Mouse (Mus musculus) retina, postnatal 7 days (tissue): Measurements from ENCODE around the gene 2610507B11Rik.

Experiments used
- DNase-seq: peaks from one replicate; pipeline ENCODE4 v3.0.0-alpha.2; 2012; ENCODE audit warnings: low read depth, low spot score

Gene 2610507B11Rik

DNA sequence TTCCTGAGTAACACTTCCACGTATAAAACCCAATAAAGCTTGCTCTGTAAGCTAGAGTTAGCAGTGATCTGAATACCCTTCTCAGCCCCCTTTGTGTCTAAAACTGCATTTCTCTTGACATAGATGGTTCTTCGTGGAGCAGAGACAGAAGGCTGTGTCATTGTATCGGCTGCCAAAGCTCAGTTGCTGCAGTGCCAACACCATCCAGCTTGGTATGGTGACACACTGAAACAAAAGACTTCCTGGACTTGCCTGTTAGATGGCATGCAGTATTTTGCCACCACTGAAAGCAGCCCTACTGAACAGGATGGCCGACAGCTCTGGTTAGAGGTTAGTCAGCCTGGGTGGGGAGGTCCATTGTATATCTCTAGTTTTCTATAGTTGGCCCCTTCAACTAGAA is 18.0 kb downstream of the 2610507B11Rik start:
- no peak for DNase-seq

DNA sequence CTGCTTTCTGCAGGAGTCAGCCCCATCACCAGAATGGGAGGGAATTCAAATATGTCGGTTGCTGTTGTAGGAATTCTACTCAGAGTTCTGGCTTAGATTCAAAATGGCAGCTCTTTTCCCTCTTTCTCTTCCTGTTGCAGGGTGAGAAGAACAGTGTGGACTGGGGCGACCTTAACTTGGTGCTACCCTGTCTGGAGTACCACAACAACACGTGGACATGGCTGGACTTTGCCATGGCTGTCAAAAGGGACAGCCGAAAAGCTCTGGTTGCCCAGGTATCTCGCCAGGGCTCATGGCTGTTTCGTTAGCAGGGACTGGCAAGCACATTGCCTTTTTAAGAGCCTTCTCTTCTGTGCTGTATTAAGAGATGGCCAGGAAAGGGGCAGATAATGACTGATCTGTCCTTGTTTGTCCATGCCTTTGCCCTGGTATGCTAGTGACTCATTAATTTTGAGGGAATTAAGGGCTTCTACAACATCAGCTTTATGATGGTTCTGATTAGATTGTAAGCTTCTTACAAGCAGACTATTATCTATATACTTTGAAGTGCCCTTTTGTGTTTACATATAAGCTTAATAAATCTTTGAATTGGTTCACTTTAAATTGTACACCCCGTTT is 27.7 kb downstream of the 2610507B11Rik start:
- DNase-seq, result no peak

DNA sequence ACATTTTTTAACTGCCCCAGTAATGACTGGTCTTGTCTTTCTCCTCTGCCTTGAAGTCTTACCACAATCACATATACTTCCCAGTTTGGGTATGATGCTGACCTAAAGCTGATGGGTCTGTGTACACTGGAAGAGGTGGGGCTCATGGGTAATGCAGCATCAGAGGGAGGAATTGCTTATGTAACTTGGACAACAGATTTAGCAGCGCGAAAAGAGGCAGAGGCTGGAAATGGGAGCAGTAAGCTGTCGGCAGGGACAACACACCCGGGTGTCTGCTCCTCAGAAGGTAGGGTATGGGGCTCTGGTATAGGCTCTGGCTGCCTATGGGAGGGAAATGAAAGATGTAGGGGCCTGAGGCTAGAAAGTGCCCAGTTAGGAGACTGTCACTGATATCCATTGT is 29.1 kb downstream of the 2610507B11Rik start, which contains the start of gene BC030499:
BC030499 (plus strand) TSS at position 188 of the 400 bp plus-strand sequence.
- DNase-seq, result no peak

DNA sequence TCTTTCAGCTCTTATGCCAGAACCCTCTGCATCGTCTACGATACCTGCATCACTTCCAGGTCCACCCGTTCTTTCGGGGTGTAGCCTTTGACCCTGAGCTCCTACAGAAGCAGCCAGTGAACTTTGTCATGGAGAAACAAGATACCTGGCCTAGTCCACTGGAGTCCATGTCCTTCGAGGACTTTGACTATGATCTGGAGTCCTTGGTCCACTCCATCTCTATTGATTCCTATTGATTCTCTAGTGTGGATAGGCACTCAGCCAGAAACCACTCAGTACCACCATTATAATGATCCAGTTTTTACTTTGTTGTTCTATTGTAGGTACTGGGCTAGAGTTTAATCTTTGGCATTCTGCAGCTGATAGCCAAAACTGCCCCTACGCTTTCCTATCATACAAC is 33.0 kb downstream of the 2610507B11Rik start:
- no peak for DNase-seq

DNA sequence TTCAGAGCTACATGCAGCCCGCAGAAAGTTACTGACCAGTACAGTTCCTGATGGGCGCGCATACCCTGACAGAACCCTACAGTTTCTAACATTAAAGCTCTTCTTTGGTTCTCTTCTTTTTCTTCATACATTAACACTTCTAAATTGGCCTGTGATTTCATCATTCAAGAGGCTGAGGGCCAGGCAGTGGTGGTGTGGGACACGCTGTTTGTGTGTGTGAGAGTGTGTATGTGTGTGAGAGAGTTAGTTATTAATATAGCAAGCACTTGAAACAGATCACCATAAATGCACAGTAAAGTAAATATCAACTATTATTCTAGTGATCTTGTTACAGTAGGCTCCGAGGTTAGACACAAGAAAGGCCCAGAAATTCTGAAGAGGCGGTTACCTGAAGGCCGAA is 39.4 kb downstream of the 2610507B11Rik start:
- DNase-seq, result no peak

DNA sequence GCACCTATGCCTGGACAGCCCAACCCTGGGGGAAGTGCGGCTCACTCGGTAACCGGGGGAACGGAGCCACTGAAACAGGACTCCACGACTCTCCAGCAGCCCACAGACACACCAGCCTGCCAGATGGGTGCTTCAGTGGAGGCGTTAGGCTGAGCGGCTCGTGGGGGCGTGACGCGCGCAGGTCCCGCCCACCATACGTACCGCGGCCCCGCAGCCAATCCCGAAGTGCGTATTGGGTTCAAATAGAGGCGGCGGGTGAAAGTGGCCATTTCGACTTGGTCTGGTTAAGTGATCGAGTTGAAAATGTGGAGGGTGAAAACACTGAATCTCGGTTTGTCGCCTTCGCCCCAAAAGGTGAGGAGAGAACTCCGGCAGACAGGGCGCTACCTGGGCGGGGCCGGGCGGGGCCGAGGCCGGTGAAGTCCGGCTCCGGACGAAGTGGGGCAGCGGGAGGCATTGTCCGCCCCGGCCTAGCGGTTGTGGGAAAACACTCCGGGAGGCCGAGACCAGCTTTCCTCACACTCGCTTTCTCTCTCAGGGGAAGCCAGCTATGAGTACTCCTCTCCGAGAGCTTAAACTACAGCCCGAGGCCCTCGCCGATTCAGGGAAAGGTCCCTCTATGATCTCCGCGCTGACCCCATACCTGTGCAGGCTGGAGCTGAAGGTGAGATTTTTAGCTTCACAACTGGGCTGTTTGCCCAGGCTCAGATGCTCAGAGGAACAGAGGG is 40.0 kb downstream of the 2610507B11Rik start, which contains the start of gene Spag5:
Spag5 (plus strand) TSS at position 173 of the 728 bp plus-strand sequence.
- DNase-seq, result peak; percentile 80

DNA sequence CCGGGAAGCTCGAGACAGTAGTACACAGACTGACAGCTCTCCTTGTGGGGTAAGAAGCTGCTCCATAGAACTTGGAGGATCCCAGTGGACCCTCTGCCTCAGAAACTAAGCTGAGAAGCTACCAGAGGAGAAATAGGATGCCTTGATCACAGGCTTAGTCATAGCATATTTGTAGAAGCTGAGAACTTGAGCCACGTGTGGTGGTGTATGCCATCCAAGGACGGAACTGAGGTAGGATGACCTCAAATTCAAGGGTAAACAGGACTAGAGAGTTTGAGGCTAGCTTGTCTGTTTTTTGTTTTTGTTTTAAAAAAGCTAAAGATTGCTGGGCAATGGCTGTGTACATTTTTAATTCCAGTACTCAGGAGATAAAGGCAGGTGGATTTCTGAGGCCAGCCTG is 43.7 kb downstream of the 2610507B11Rik start:
- DNase-seq, result no peak

DNA sequence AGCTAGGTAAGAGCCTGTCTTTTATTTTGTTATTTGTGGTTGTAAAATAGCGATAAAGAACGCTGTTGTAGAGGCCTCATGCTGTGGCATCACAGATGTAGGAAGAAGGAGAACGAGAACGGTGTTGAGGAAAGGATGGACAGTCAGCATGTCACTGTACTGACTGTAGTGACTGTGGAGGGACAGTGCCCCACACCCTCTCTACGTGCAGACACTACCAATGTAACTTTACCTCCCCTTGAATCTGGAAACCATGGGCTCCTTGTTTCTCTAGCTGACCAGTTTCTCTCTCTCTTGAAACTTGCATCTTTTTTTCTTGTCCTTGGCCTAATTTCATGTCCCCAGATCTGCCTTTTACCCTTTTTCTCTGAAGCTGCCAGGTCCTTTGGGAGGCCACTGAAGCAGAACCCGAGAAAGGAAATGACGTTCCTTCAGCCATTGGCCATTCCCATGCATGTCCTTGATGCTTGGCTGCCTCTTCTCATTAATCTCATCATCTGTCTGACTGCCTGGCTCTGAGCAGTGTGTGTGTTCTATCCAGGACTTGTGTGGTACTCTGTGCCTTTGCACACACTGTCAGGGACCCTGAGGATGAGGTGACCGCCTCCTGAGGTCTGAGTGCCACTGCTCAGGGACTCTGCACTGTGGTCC is 49.4 kb downstream of the 2610507B11Rik start:
- DNase-seq, result no peak

DNA sequence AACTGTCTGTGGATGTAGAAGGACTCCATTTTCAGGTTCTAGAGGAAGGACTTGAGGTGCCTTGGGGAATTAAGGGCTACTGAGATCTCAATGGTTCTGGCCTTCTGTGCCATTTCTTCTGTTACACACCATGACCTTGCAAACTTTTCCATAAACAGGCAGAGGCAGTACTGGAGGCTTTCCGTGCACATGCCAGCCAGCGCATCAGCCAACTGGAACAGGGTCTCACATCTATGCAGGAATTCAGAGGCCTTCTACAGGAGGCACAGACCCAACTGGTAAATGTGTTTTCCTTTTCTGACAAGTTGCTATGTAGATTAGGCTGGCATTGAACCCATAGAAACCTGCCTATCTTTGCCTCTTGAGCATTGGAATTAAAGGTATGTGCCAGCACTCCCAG is 52.1 kb downstream of the 2610507B11Rik start:
- DNase-seq, result no peak

DNA sequence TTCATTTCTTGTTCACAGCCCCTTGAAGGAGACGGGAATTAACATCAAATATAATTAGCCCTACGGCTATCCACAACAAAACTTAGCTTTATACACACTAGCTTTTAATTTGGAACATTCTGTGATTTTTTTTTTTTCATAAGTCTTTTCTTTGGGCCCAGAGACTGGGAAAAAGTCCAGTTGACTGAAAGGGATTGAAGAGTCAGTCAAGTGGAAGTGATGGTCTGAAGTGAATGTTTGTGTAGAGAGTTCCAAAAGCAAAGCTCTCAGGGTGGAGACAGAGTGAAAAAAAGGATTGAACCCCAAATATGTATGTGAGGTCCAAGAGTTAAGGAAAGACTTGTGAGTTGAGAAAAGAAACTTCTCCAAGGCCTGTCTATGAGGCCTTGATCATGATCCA is 56.9 kb downstream of the 2610507B11Rik start:
- DNase-seq, result no peak

DNA sequence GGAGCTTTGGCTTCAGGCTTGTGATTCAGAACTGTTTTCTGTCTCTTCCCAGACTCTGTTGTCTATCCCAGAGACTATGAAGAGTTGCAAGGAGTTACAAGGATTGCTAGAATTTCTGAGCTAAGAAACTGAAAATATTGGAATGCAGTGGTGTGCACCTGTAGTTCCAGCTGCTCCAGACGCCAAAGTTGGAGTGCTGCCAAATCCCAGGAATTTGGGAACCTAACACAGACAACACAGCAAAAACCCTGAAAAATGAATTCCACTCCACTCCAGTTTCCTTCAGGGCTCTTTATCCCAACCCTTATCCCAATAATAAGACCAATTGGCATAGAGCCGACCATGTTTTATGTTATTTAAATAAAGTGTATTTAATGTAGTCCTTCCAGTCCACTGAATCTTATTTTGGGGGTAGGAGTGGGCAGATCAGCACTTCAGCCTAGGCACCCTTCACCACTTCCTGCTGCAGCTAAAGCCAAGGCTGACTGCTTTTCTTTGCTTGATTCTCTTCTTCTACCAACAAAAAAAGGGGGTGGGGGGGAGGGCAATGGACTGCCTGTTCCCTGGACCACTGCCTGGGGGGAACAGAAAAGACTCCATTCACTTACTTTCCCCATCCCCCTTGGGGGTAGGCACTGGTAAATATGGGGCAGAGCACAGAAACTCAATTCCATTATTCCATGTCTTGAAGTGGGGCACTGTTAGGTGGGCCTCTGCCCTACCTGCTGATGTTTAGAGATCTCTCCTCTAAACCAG is 60.7 kb downstream of the 2610507B11Rik start:
- DNase-seq, result no peak

DNA sequence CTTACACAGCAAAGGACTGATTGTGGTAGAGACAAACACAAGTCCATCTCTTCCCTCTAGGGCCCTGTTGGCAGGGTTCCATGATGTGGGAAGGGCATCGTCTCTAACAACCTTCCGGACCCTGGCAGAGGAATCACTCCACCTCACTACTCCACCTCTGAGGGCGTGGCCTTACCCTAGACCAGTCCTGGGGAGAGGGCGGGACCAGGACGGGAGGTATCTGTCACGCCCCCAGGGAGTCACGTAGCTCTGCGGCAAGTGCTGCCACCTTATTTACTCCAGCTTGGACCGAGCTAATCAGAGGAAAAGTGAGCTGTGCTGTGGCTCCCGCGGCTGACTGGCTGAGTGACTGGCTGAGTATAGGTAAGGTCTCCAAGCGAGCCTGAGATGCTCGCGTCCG is 61.3 kb downstream of the 2610507B11Rik start, which contains the start of gene Aldoc:
Aldoc (plus strand) TSS at position 109 of the 400 bp plus-strand sequence.
- peak; percentile 65 for DNase-seq

DNA sequence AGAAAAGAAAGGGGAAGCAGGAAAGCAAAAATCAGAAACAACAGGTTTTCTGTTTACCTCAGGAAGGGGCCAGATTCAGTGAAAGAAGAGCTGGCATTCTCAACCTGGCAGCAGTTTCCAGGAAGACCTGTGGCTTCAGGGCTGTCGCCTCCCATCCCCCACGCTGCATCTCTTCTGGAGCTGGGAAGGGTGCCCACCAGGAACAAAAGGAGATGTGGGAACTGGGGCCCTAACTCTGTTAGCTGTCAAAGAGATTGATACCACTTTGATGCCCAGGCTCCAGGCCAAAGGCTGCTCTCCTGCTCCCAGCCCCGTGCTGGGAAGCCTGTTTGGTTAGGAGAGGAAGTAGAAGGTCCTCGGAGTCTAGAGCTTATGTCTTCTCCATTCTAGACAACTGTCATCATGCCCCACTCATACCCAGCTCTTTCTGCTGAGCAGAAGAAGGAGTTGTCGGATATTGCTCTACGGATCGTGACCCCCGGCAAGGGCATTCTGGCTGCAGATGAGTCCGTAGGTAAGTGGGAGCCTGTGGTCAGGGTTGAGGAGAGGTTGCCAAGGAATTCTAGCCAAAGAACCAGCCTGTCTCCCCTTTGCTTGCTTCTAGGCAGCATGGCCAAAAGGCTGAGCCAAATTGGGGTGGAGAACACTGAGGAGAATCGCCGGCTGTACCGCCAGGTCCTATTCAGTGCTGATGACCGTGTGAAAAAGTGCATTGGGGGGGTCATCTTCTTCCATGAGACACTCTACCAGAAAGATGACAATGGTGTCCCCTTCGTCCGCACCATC is 62.6 kb downstream of the 2610507B11Rik start:
- no peak for DNase-seq

DNA sequence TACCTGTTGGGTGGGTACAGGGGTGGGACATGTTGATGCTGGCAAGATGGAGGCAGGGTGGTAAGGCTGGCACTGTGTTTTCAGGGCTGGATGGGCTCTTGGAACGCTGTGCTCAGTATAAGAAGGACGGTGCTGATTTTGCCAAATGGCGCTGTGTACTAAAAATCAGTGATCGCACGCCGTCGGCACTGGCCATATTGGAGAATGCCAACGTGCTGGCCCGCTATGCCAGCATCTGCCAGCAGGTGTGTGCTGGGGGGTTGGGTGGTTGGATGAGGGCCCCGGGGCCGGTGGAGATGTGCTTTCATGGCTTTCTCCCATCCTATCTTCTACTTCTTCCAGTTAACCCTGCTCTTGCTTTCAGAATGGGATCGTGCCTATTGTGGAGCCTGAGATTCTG is 63.4 kb downstream of the 2610507B11Rik start:
- DNase-seq, result no peak

DNA sequence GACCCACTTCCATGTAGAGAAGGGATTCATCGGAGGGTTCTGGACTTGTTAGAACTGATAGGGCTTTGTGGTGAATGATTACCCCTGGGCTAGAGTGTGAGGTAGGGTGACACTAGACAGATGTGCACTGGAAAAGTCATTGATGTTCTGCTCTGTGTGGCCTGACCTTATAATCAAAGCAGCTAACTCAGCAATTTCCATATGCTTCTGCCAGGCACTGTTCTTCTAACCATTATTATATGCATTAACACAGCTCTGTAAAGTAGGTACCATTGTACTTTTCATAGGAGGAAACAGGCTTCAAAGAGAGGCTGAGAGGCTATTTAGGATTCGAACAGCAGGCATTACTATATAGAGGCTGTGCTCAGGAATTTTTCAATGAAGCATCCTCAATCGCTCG is 65.7 kb downstream of the 2610507B11Rik start:
- no peak for DNase-seq

DNA sequence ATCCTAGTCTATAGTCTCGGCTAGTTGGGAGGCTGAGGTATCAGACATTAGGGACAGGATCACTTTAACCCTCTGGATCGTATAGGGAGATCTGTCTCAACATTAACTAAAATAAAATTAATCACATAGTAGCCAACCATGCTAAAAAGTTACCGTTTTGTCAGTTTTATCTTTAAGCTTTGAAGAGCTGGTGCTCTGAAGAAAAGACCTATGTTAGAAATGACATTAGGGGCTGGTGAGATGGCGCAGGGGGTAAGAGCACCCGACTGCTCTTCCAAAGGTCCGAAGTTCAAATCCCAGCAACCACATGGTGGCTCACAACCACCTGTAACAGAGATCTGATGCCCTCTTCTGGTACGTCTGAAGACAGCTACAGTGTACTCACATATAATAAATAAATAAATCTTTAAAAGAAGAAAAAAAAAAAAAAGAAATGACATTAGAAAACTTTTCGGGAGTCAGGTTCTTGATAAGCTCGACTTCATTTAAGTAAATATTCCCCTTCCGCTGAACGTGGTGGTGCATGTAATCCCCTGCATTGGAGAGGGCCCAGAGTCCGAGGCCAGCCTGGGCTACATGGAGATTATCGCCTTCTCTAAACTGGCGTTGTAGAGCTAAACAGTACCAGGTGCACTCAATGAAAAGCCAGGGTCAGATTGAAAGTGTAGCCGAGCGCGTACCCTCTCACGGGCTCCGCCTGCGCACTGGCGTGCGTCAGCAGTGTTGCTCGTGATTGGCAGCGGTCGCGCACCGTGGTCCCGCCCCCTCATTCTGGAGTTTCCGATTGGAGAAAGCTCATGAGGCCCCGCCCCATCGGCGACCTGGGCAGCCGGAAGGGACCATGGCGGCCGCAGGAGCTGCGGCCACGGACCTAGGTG is 66.3 kb downstream of the 2610507B11Rik start, which contains the start of gene Pigs:
Pigs (plus strand) TSS at position 782 of the 878 bp plus-strand sequence.
- DNase-seq, result peak; percentile 88

DNA sequence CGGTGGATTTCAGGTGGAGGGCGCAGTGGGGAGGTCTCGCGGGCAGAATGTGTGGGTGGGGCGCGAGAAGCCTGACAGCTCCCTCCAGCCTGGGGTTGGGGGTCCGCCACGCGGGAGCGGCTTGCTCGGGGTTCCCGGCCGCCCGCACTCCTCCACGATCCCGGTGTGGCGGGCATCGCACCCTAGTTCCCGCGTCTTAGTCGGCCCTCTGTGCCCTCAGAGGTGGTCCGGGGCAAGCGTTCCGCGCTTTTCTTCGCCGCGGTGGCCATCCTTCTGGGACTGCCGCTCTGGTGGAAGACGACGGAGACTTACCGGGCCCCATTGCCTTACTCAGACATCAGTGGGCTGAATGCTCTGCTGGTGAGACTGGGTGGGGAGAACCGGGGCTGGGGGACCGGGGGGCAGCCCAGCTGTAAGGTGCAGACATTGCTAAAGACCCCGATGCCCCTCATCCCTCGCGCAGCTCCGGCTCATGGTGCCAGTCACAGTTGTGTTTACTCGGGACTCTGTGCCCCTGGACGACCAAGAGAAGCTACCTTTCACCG is 67.0 kb downstream of the 2610507B11Rik start:
- no peak for DNase-seq

DNA sequence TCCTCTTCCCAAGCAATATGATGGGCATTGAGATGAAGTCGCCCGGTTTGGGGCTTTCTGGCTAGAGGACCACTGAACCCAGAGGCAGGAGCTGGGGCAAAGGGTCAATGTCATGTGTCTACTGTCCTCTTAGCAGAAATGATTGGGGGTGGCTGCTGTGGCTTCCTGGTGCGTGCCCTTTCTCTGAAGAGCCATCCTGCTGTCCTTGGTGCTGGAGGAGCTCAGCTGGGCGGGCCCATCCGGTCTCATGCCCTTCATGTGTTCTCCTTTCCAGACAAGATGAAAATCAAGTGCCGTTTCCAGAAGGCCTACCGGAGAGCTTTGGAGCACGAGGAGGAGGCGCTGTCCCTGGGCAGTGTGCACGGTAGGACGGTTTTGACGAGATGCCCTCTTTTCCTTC is 71.1 kb downstream of the 2610507B11Rik start:
- no peak for DNase-seq

DNA sequence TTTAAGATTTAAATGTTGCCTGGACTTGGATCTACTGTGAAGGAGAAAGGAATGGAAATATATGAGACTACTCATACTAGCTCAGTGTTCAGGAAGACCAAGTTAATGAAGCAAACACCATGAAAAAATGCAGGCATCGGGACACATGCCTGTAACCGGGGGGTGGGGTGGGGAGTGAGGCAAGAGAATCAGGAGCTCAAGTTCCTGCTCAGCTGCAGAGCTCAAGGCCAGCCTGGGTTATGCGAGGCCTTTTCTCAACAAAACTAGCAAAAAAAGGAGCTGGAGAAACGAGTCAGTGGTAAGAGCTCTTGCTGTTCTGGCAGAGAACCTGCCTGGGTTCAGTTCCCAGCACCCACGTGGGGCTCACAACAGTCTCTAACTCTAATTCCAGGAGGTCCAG is 72.4 kb downstream of the 2610507B11Rik start:
- no peak for DNase-seq

DNA sequence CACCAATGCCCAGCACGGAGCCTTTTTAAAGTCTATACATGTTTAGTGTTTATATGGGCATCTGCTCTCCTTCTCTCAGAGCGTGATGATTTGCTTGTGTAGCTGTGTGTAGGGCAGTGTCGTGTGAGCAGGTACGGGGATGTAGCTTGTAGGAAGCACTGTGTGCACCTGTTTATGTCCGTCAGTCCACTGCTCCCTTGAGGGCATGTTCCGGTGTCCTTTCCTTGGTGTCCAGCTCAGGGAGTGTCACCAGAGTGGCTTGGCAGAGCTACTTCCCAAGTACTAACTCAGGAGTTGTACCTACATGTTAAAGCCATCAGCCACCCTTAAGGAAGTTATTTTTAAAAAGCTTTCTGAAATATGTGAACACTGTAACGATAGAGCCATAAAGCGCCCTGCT is 75.5 kb downstream of the 2610507B11Rik start:
- no peak for DNase-seq
